Mouse (Mus musculus) thymus, postnatal 14 days (tissue): ENCODE measurements around the gene Lrp5.
A peak's percentile ranks its signal among the peaks of the same experiment; 100 is the strongest.

ENCODE experiments used
- DNase-seq: peaks from one replicate; pipeline ENCODE4 v3.0.0; 2021

Gene Lrp5

GRCm38 (mm10) chr19:3594316-3594715 is 92.0 kb downstream of the Lrp5 start:
- no peak for DNase-seq

GRCm38 (mm10) chr19:3593379-3594055 is 92.8 kb downstream of the Lrp5 start:
- no peak for DNase-seq

- DNase-seq, result no peak
These were observed 96.4 kb downstream of the Lrp5 start for GRCm38 (mm10) chr19:3589968-3590367.

- no peak for DNase-seq
These were observed 96.8 kb downstream of the Lrp5 start for GRCm38 (mm10) chr19:3589547-3589946.

GRCm38 (mm10) chr19:3587729-3588128 is 98.6 kb downstream of the Lrp5 start:
- DNase-seq, result peak; percentile 53

GRCm38 (mm10) chr19:3586540-3586939 is 99.8 kb downstream of the Lrp5 start:
- DNase-seq, result peak; percentile 65

- no peak for DNase-seq
These were observed 100.3 kb downstream of the Lrp5 start for GRCm38 (mm10) chr19:3586026-3586425.

- DNase-seq, result peak; percentile 60
These were observed 105.0 kb downstream of the Lrp5 start for GRCm38 (mm10) chr19:3581326-3581725.

GRCm38 (mm10) chr19:3577911-3578290 is 108.5 kb downstream of the Lrp5 start:
- DNase-seq, result no peak

GRCm38 (mm10) chr19:3577265-3577910 is 109.0 kb downstream of the Lrp5 start:
- DNase-seq, result no peak

- DNase-seq, result no peak
These were observed 109.7 kb downstream of the Lrp5 start for GRCm38 (mm10) chr19:3576451-3577264.

- peak; percentile 99 for DNase-seq
These were observed 110.6 kb downstream of the Lrp5 start, which contains the start of gene Ppp6r3 for GRCm38 (mm10) chr19:3575632-3576384. TSS of gene Ppp6r3 (minus strand) at chr19:3575749.

- DNase-seq, result no peak
These were observed 111.1 kb downstream of the Lrp5 start for GRCm38 (mm10) chr19:3575276-3575631.

GRCm38 (mm10) chr19:3574593-3575094 is 111.7 kb downstream of the Lrp5 start:
- DNase-seq, result no peak

GRCm38 (mm10) chr19:3564309-3564708 is 122.1 kb downstream of the Lrp5 start:
- DNase-seq, result no peak

- DNase-seq, result no peak
These were observed 123.6 kb downstream of the Lrp5 start for GRCm38 (mm10) chr19:3562752-3563151.

GRCm38 (mm10) chr19:3562298-3562697 is 124.1 kb downstream of the Lrp5 start:
- no peak for DNase-seq

GRCm38 (mm10) chr19:3556169-3556827 is 130.1 kb downstream of the Lrp5 start:
- no peak for DNase-seq

- DNase-seq, result no peak
These were observed 131.6 kb downstream of the Lrp5 start for GRCm38 (mm10) chr19:3554785-3555184.

- no peak for DNase-seq
These were observed 134.7 kb downstream of the Lrp5 start for GRCm38 (mm10) chr19:3551573-3552159.

- DNase-seq, result no peak
These were observed 136.3 kb downstream of the Lrp5 start for GRCm38 (mm10) chr19:3550101-3550500.

- no peak for DNase-seq
These were observed 137.1 kb downstream of the Lrp5 start for GRCm38 (mm10) chr19:3549263-3549662.
